Mouse (Mus musculus) granulocyte monocyte progenitor cell, adult 5-6 weeks (primary cell): ENCODE measurements around the gene Eva1c. TPM values are rescaled to one million over a fixed set of nuclear protein-coding genes. Genes with fewer than 3 reads are reported as not detected.

ENCODE experiments used
- ATAC-seq: replicated peaks from 2 replicates; pipeline ENCODE4 v1.8.0; 2016; ENCODE audit warnings: mild to moderate bottlenecking, moderate TSS enrichment, inconsistent platforms; ENCODE audit not compliant: poor library complexity, severe bottlenecking
- total RNA-seq, 2 experiments: library from RNA; stranded (forward) in 1 of 2; stranded (reverse) in 1 of 2; fragments of 200-712, 200-1000 nt in 1 of 2; fragments of >200 nt in 1 of 2; fragmentation: Nextera tagmentation in 1 of 2; gene quantifications; 2 replicates each; pipeline ENCODE4 v1.2.3; 2014 to 2017

Eva1c gene
- total RNA-seq, 2 experiments from 2014 or later: not detected

- ATAC-seq: no peak
These were observed 36.5 kb downstream of the Eva1c start for GRCm38 (mm10) chr16:90863036-90863435.

- ATAC-seq: no peak
These were observed 37.0 kb downstream of the Eva1c start for GRCm38 (mm10) chr16:90863468-90864046.

- no peak for ATAC-seq
These were observed 38.2 kb downstream of the Eva1c start for GRCm38 (mm10) chr16:90864693-90865092.

- ATAC-seq: no peak
These were observed 39.1 kb downstream of the Eva1c start for GRCm38 (mm10) chr16:90865652-90866051.

GRCm38 (mm10) chr16:90868129-90868528 is 41.6 kb downstream of the Eva1c start:
- no peak; the same call in 1 of the 2 replicates for ATAC-seq

- ATAC-seq: no peak
These were observed 42.8 kb downstream of the Eva1c start for GRCm38 (mm10) chr16:90869361-90869760.

GRCm38 (mm10) chr16:90872936-90873335 is 46.4 kb downstream of the Eva1c start:
- no peak for ATAC-seq

- no peak for ATAC-seq
These were observed 48.0 kb downstream of the Eva1c start for GRCm38 (mm10) chr16:90874536-90874935.

- ATAC-seq: no peak
These were observed 51.8 kb downstream of the Eva1c start for GRCm38 (mm10) chr16:90878135-90878860.

GRCm38 (mm10) chr16:90882501-90882977 is 56.0 kb downstream of the Eva1c start:
- ATAC-seq: no peak

- ATAC-seq: peak; percentile 65
These were observed 58.8 kb downstream of the Eva1c start for GRCm38 (mm10) chr16:90885351-90885750.

- peak; percentile 78 for ATAC-seq
These were observed 59.5 kb downstream of the Eva1c start for GRCm38 (mm10) chr16:90885781-90886565.

- no peak for ATAC-seq
These were observed 64.2 kb downstream of the Eva1c start for GRCm38 (mm10) chr16:90890683-90891082.

- ATAC-seq: no peak
These were observed 65.1 kb downstream of the Eva1c start for GRCm38 (mm10) chr16:90891601-90892000.

GRCm38 (mm10) chr16:90892081-90892480 is 65.6 kb downstream of the Eva1c start:
- no peak for ATAC-seq

GRCm38 (mm10) chr16:90893019-90893418 is 66.5 kb downstream of the Eva1c start:
- no peak for ATAC-seq

GRCm38 (mm10) chr16:90893792-90894191 is 67.3 kb downstream of the Eva1c start:
- no peak for ATAC-seq

GRCm38 (mm10) chr16:90897651-90898050 is 71.1 kb downstream of the Eva1c start:
- ATAC-seq: no peak

GRCm38 (mm10) chr16:90899498-90899897 is 73.0 kb downstream of the Eva1c start:
- ATAC-seq: no peak

- no peak for ATAC-seq
These were observed 74.8 kb downstream of the Eva1c start for GRCm38 (mm10) chr16:90901364-90901763.

GRCm38 (mm10) chr16:90903300-90903699 is 76.8 kb downstream of the Eva1c start:
- ATAC-seq: no peak
